Mouse (Mus musculus) intestine, postnatal 0 days (tissue): ENCODE results near the gene Wfikkn2. TPM values are rescaled to one million over a fixed set of nuclear protein-coding genes. Genes with fewer than 3 reads are reported as not detected.

ENCODE experiments used
- ATAC-seq: fragments of 200-750 bp; cut with Nextera tagmentation; 2 replicates; pipeline ENCODE4 v1.8.0; 2017; ENCODE audit warnings: mild to moderate bottlenecking, moderate TSS enrichment, moderate library complexity
- H3K27ac ChIP-seq: fragments of 300-500 bp; sonication (generic); 2 replicates; pipeline ENCODE4 v1.5.1; 2014; ENCODE audit warnings: mild to moderate bottlenecking, low read depth, low read length, moderate library complexity
- H3K27me3 ChIP-seq: fragments of 300-500 bp; sonication (generic); replicated peaks from 2 replicates; pipeline ENCODE4 v1.6.1; 2014; ENCODE audit warnings: low read length, mixed read lengths; ENCODE audit not compliant: control insufficient read depth, insufficient read depth
- H3K36me3 ChIP-seq: fragments of 300-500 bp; sonication (generic); 2 replicates; pipeline ENCODE4 v1.6.1; 2014; ENCODE audit warnings: mild to moderate bottlenecking, moderate library complexity; ENCODE audit not compliant: control insufficient read depth, insufficient read depth
- H3K4me1 ChIP-seq: fragments of 300-500 bp; sonication (generic); replicated peaks from 2 replicates; pipeline ENCODE4 v1.6.1; 2014; ENCODE audit warnings: antibody characterized with exemption, low read length, mixed read lengths; ENCODE audit not compliant: control insufficient read depth, insufficient read depth
- H3K4me2 ChIP-seq: fragments of 300-500 bp; sonication (generic); replicated peaks from 2 replicates; pipeline ENCODE4 v1.6.1; 2014; ENCODE audit warnings: low read depth, mild to moderate bottlenecking, moderate library complexity
- H3K4me3 ChIP-seq: fragments of 300-500 bp; sonication (generic); 2 replicates; pipeline ENCODE4 v1.5.1; 2014; ENCODE audit warnings: low read depth, low read length
- H3K9ac ChIP-seq: fragments of 300-500 bp; sonication (generic); 2 replicates; pipeline ENCODE4 v1.6.1; 2014; ENCODE audit warnings: mild to moderate bottlenecking, low read depth, low read length
- H3K9me3 ChIP-seq: fragments of 300-500 bp; sonication (generic); 2 replicates; pipeline ENCODE4 v1.6.1; 2016; ENCODE audit warnings: mixed run types; ENCODE audit not compliant: control insufficient read depth
- CTCF ChIP-seq: sonication (generic); IDR thresholded peaks from 2 replicates; pipeline ENCODE4 v1.5.1; 2016; ENCODE audit warnings: low read depth, mild to moderate bottlenecking, control low read depth, antibody characterized with exemption, moderate library complexity
- WGBS: fragments of 180-500 bp; shearing (Covaris S2); extraction: QIAGEN DNeasy Blood & Tissue Kit; methylation state at CpG from one replicate; pipeline ENCODE4 v1.1.7; 2014; 5-methylcytosine and 5-hydroxymethylcytosine counted together
- polyA plus RNA-seq: library from polyadenylated mRNA; unstranded; fragments of >200 nt; fragmentation: Nextera tagmentation; extraction: Ambion mirVana; gene quantifications from 2 replicates; pipeline ENCODE4 v1.2.1, GENCODE M21; 2015

Wfikkn2 gene
- polyA plus RNA-seq, 1 experiment from 2014 or later = 0.66 TPM

DNA sequence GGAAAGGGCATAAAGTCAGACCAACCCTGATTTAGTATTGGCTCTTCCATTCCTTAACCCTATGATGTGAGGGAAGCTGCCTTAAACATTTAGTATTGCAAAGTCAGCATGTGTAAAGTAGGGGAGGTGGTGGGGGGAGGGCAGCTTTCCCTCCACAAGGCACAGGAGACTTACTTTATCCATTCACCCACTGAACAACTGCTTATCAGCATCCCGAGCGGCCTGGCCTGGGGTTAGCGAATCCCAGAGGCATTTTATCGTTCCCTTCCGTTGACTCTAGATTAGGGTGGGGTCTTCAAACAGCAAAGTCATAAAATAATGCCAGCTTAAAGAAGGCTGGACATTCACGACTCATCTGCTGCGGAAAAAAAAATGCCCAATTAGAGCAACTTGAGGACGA, 15.6 kb downstream of the Wfikkn2 start:
- H3K9me3 ChIP-seq = no peaks in the 10 kb centered on the region
- no peak overlapping the region for H3K27ac ChIP-seq
- TF ChIP-seq CTCF = no peak
- ATAC-seq = no peak
- no peaks in the 10 kb centered on the region for H3K4me1 ChIP-seq
- H3K36me3 ChIP-seq = no peaks in the 10 kb centered on the region
- H3K9ac ChIP-seq = no peak overlapping the region
- 51% methylated on average over 8 of the region's 8 CpGs for WGBS
- H3K4me3 ChIP-seq = no peak overlapping the region
- no peaks in the 10 kb centered on the region for H3K27me3 ChIP-seq
- H3K4me2 ChIP-seq = no peak overlapping the region

DNA sequence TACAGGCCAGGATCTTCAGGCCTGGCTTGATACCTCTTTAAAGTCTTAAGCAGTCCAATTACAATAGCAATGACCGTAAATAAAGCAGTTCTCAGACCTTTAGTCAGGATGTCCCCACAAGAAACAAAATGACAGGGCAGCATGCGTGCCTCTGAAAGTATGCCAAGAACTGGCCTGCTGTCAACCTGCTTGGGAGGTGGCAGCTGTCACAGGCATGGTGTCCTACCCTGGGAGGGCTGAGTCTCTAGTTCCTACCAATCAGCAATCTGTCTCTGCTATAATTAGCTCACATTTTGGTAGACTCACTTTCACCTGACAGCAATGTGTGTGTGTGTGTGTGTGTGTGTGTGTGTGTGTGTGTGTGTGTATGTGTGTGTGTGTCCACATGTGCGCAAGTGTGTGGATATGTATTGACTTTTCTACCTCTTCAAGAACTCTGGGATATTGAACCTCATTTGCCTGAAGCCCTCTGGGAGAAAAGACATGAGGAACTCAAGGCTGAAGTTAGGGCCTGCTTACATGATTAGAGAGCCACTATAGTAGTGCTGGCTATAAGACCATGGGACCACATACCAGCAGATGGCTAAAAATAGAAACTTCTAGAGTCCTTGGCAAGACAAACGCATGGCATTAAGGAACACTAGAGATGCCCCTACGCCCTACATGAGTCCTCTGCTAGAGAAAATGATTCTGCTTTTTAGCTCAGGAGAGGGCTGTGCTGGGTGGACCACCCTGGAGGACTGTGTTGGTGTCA, 16.4 kb downstream of the Wfikkn2 start:
- no peak for ATAC-seq
- Histone ChIP-seq H3K36me3 (no peaks in the 10 kb centered on the region), H3K4me3 (no peak overlapping the region), H3K27ac (no peak overlapping the region), H3K4me1 (no peaks in the 10 kb centered on the region), H3K9me3 (no peaks in the 10 kb centered on the region), H3K9ac (no peak overlapping the region), H3K4me2 (no peak overlapping the region), H3K27me3 (no peaks in the 10 kb centered on the region)
- no peak for TF ChIP-seq CTCF
- 78% methylated on average over 5 of the region's 5 CpGs for WGBS

- Histone ChIP-seq H3K4me1 (no peaks in the 10 kb centered on the region), H3K27me3 (no peaks in the 10 kb centered on the region), H3K27ac (no peak overlapping the region), H3K9me3 (no peaks in the 10 kb centered on the region), H3K4me2 (no peak overlapping the region), H3K36me3 (no peaks in the 10 kb centered on the region), H3K4me3 (no peak overlapping the region), H3K9ac (no peak overlapping the region)
- TF ChIP-seq CTCF = no peak
- WGBS = 44% methylated on average over 9 of the region's 9 CpGs
- no peak for ATAC-seq
These were observed 17.4 kb downstream of the Wfikkn2 start for GRCm38 (mm10) chr11:94228416-94228815.

GRCm38 (mm10) chr11:94225985-94226384, 19.8 kb downstream of the Wfikkn2 start:
- H3K4me1 ChIP-seq = no peaks in the 10 kb centered on the region
- H3K9me3 ChIP-seq = no peaks in the 10 kb centered on the region
- no peak overlapping the region for H3K4me3 ChIP-seq
- 14% methylated on average over 7 of the region's 7 CpGs for WGBS
- H3K36me3 ChIP-seq = no peaks in the 10 kb centered on the region
- H3K27me3 ChIP-seq = no peaks in the 10 kb centered on the region
- peak; percentile 94 for ATAC-seq
- no peak overlapping the region for H3K9ac ChIP-seq
- peak overlapping the region; percentile 44; the same call in 1 of the 2 replicates for H3K4me2 ChIP-seq
- TF ChIP-seq CTCF = peak; percentile 86
- peak overlapping the region; percentile 64 for H3K27ac ChIP-seq

DNA sequence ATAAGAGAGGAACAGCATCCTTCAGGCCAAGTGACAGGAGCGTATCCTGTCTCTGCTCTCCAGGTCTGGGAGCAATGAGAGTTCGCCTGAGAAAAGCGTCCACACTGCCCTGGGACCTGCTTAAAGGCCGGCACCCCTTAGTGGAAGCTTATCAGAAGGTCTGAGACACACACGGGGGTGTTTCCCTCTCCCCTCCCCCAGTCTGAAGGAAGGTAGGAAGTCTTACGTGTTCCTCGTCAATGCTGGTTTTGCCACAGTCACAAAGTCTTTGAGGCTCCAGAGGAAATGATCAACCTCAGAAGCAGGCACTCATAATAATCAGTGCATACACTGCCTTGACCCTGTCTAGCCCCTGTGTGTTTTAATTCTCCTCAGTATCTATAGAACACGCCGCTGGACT, 22.3 kb downstream of the Wfikkn2 start:
- H3K27me3 ChIP-seq = no peaks in the 10 kb centered on the region
- H3K36me3 ChIP-seq = no peaks in the 10 kb centered on the region
- no peak overlapping the region for H3K9ac ChIP-seq
- no peaks in the 10 kb centered on the region for H3K9me3 ChIP-seq
- WGBS = 73% methylated on average over 9 of the region's 9 CpGs
- no peak overlapping the region for H3K4me3 ChIP-seq
- no peak for ATAC-seq
- no peak overlapping the region for H3K4me2 ChIP-seq
- no peak for TF ChIP-seq CTCF
- no peak overlapping the region for H3K27ac ChIP-seq
- H3K4me1 ChIP-seq = no peaks in the 10 kb centered on the region

DNA sequence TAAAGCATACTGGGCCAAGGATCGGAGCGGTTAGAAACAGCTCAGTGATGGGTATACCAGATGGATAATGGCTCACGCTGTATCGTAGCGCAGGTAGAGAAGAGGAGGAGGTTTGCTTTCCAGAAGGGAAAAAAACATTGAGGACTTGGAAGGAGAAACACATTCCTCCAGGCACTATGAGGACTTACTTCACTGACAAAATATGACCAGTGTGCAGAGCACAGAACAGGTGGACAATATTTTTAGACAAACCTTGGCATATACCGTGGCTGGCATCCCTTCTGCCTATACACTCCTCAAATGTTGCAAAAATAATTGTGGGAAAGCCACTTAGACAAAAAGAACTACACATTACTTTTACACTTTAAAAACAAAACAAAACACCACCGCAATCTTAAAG, 24.5 kb downstream of the Wfikkn2 start:
- H3K4me3 ChIP-seq = no peak overlapping the region
- no peaks in the 10 kb centered on the region for H3K4me1 ChIP-seq
- H3K9me3 ChIP-seq = no peaks in the 10 kb centered on the region
- no peak overlapping the region for H3K4me2 ChIP-seq
- TF ChIP-seq CTCF = no peak
- no peak overlapping the region for H3K27ac ChIP-seq
- 87% methylated on average over 7 of the region's 7 CpGs for WGBS
- no peaks in the 10 kb centered on the region for H3K36me3 ChIP-seq
- no peaks in the 10 kb centered on the region for H3K27me3 ChIP-seq
- no peak overlapping the region for H3K9ac ChIP-seq
- no peak for ATAC-seq
